Mouse (Mus musculus): ENCODE data around the gene Taf8. TPM values are rescaled to one million over a fixed set of nuclear protein-coding genes. Genes with fewer than 3 reads are reported as not detected.

Gene Taf8
- polyA plus RNA-seq, 1 experiment: 32.2 TPM

DNA sequence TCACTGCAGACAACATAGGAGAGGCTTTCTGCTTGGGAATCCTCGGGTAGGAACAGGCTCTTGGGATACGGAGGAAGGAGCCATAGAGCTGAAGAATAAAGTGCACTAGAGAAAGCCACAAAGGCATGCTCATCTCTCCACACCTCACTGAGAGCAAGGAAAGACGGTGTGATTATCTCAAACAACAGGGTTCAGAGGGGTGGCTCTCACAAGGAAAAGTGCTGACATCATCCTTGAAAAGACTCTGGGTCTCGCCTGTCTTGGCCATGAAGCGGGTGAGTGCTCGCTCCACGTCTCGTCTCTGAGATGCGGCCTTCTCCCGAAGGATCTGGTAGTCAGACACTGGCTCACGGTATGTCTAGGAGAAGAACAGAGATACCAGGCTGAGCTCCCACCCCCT lies 8.0 kb downstream of the Taf8 start:
- H3K4me1 ChIP-seq (ENCODE audit: control insufficient read depth, insufficient read depth, low read length): no peaks in the 10 kb centered on the region
- no peak overlapping the region for H3K4me3 ChIP-seq (replicated peaks; ENCODE audit: extremely low read depth, low read depth, low read length)
- no peak for DNase-seq
- WGBS: 88% methylated on average over 11 of the region's 11 CpGs
- TF ChIP-seq CTCF (IDR thresholded peaks at IDR 0.05; ENCODE audit: insufficient read depth, low read length): no peak

- DNase-seq: no peak
- no peak for TF ChIP-seq POLR2A (IDR thresholded peaks at IDR 0.05; ENCODE audit: borderline replicate concordance, extremely low read depth, low read depth, low read length)
- no peak for TF ChIP-seq CTCF (IDR thresholded peaks at IDR 0.05; ENCODE audit: insufficient read depth, low read length)
- 85% methylated on average over 6 of the region's 6 CpGs for WGBS
- H3K4me3 ChIP-seq (replicated peaks; ENCODE audit: extremely low read depth, low read depth, low read length): no peak overlapping the region
- H3K4me1 ChIP-seq (ENCODE audit: control insufficient read depth, insufficient read depth, low read length): no peaks in the 10 kb centered on the region
These were observed 8.4 kb downstream of the Taf8 start for GRCm38 (mm10) chr17:47493653-47494052.

DNA sequence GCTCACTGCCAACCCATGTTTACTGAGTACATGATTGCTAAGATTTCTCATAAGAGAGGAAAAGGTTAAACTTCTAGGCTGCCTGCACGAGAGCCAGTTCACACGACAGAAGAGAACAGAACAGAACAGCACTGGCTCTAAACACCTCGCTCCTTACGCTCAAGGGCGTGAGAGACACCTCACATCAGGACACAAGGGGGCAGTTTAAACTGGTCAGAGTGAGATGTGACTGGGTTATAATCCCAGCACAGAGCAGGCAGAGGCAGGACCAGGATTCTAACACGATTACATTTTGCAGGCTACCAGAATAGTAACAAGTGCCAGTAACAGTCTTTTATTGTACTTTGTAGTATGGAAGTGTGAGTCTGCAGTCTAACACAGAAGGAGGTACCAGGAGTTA lies 9.4 kb downstream of the Taf8 start:
- DNase-seq: no peak
- no peak overlapping the region for H3K4me3 ChIP-seq (replicated peaks; ENCODE audit: extremely low read depth, low read depth, low read length)
- 66% methylated on average over 6 of the region's 6 CpGs for WGBS
- no peak for TF ChIP-seq POLR2A (IDR thresholded peaks at IDR 0.05; ENCODE audit: borderline replicate concordance, extremely low read depth, low read depth, low read length)
- TF ChIP-seq CTCF (IDR thresholded peaks at IDR 0.05; ENCODE audit: insufficient read depth, low read length): no peak
- no peaks in the 10 kb centered on the region for H3K4me1 ChIP-seq (ENCODE audit: control insufficient read depth, insufficient read depth, low read length)

DNA sequence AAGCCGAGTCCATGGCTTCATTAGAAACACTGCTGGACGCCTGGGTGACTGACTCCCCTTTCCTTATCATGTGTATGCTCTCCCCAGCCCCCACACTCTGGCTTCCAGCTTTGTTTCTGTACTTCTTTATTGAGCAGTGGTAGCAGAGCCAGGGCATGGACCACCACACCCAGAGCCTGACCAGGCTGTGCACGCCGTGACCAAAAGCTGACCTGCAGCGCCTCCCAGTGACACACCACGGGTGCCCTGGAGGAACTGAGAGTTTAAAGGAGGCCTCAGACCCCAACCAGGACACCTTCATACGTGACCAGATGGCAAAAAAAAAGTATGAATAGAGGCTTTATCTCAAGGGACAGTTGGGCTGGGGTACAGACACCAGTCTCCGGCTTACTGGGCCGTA lies 11.3 kb downstream of the Taf8 start:
- Histone ChIP-seq H3K4me3 (replicated peaks; ENCODE audit: extremely low read depth, low read depth, low read length) (no peak overlapping the region), H3K4me1 (ENCODE audit: control insufficient read depth, insufficient read depth, low read length) (no peaks in the 10 kb centered on the region)
- 77% methylated on average over 9 of the region's 9 CpGs for WGBS
- DNase-seq: no peak
- TF ChIP-seq POLR2A (IDR thresholded peaks at IDR 0.05; ENCODE audit: borderline replicate concordance, extremely low read depth, low read depth, low read length) (no peak), CTCF (IDR thresholded peaks at IDR 0.05; ENCODE audit: insufficient read depth, low read length) (0 out of 2 replicates have a peak, but pooled peaks have one; percentile 17)

DNA sequence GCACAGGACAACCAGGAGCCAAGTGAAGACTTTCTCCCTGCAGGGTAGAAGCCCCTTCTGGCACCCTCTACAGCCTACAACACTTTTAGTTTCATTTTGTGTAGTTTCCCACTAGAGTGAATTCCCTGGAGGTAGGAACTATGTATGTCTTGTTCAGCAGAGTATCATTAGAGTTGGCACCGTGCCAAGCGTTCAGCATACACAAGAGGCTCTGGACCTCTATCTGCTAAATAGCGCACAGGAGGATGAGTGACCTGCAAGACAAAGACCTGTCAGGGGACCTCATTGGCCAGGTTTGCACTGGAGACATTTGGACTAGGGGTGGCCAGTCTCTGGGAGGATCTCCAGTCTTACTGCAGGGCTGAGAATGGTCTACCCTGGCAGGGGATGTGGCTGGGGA lies 16.3 kb downstream of the Taf8 start:
- WGBS: 55% methylated on average over 3 of the region's 3 CpGs
- no peak for DNase-seq
- H3K4me3 ChIP-seq (replicated peaks; ENCODE audit: extremely low read depth, low read depth, low read length): no peak overlapping the region
- no peak for TF ChIP-seq POLR2A (IDR thresholded peaks at IDR 0.05; ENCODE audit: borderline replicate concordance, extremely low read depth, low read depth, low read length)
- TF ChIP-seq CTCF (IDR thresholded peaks at IDR 0.05; ENCODE audit: insufficient read depth, low read length): no peak
- peaks cover 2% of the 10 kb centered on the region; the same call in 1 of the 2 replicates for H3K4me1 ChIP-seq (ENCODE audit: control insufficient read depth, insufficient read depth, low read length)

- no peak for DNase-seq
- 11% methylated on average over 3 of the region's 3 CpGs for WGBS
- peaks cover 5% of the 10 kb centered on the region; the same call in 1 of the 2 replicates for H3K4me1 ChIP-seq (ENCODE audit: control insufficient read depth, insufficient read depth, low read length)
- TF ChIP-seq POLR2A (IDR thresholded peaks at IDR 0.05; ENCODE audit: borderline replicate concordance, extremely low read depth, low read depth, low read length): no peak
- no peak for TF ChIP-seq CTCF (IDR thresholded peaks at IDR 0.05; ENCODE audit: insufficient read depth, low read length)
- no peak overlapping the region for H3K4me3 ChIP-seq (replicated peaks; ENCODE audit: extremely low read depth, low read depth, low read length)
These were observed 17.1 kb downstream of the Taf8 start for GRCm38 (mm10) chr17:47484993-47485392.

DNA sequence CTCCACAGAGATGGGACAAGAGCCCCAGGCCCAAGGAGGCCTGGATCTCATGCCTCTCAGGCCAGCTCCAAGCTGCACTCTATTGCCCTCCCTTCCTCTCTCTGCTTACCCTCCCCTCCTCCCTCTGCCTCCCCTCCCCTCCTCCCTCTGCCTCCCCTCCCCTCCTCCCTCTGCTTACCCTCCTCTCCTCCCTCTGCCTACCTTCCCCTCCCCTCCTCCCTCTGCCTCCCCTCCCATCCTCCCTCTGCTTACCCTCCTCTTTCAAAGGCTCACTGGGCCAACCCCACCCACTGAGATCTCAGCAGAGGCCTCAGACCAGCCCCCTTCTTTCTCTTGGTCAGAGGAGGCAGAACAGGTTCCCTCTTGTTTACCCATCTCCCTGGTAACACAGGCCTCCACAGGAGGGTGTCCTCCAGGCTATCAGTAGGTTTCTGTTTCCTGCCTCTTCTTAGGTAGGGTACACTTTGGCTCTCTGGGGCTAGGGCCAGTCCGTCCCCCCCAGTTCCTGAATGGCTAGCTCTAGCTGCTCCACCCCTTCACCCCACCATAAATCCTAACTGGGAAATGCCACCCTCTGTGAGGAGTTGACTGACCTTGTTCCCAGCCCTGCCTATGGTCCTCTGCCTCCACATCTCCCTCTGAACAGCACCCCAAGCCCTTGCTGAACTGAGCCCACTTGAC lies 17.7 kb downstream of the Taf8 start:
- 45% methylated on average over 1 of the region's 1 CpGs for WGBS
- peak; percentile 50 for DNase-seq
- TF ChIP-seq CTCF (IDR thresholded peaks at IDR 0.05; ENCODE audit: insufficient read depth, low read length) (no peak), POLR2A (IDR thresholded peaks at IDR 0.05; ENCODE audit: borderline replicate concordance, extremely low read depth, low read depth, low read length) (no peak)

GRCm38 (mm10) chr17:47482401-47482800 lies 19.7 kb downstream of the Taf8 start:
- H3K4me3 ChIP-seq (replicated peaks; ENCODE audit: extremely low read depth, low read depth, low read length): no peak overlapping the region
- TF ChIP-seq CTCF (IDR thresholded peaks at IDR 0.05; ENCODE audit: insufficient read depth, low read length) (peak; percentile 91), POLR2A (IDR thresholded peaks at IDR 0.05; ENCODE audit: borderline replicate concordance, extremely low read depth, low read depth, low read length) (no peak)
- peaks cover 8% of the 10 kb centered on the region; the same call in 1 of the 2 replicates for H3K4me1 ChIP-seq (ENCODE audit: control insufficient read depth, insufficient read depth, low read length)
- peak; percentile 75 for DNase-seq
- 42% methylated on average over 2 of the region's 2 CpGs for WGBS

More for the DNA sequence above, 17.7 kb downstream of the Taf8 start:
- Histone ChIP-seq H3K4me3 (replicated peaks; ENCODE audit: extremely low read depth, low read depth, low read length) (no peak overlapping the region), H3K4me1 (ENCODE audit: control insufficient read depth, insufficient read depth, low read length) (peaks cover 8% of the 10 kb centered on the region; the same call in 1 of the 2 replicates)

- WGBS: 26% methylated on average over 3 of the region's 3 CpGs
- Histone ChIP-seq H3K4me3 (replicated peaks; ENCODE audit: extremely low read depth, low read depth, low read length) (no peak overlapping the region), H3K4me1 (ENCODE audit: control insufficient read depth, insufficient read depth, low read length) (peaks cover 8% of the 10 kb centered on the region; the same call in 1 of the 2 replicates)
- no peak for DNase-seq
- TF ChIP-seq POLR2A (IDR thresholded peaks at IDR 0.05; ENCODE audit: borderline replicate concordance, extremely low read depth, low read depth, low read length) (no peak), CTCF (IDR thresholded peaks at IDR 0.05; ENCODE audit: insufficient read depth, low read length) (no peak)
These were observed 22.2 kb downstream of the Taf8 start for GRCm38 (mm10) chr17:47479887-47480286.

DNA sequence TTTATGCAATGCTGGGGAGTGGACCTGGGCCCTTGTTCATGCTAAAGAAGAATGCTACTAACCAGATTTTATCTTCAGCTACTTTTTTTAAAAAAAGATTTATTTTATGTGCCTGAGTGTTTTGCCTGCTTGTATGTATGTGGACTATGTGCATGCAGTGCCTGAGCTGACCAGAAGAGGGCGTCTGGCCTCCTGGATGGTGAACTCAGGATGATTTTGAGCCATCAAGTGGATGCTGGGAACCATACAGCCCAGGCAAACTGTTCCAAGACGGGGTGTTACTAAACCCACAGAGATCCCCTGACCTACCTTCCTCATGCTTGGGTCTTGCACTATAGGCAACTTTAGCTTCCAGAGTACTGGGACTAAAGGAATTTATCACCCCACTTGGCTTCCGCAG lies 26.4 kb downstream of the Taf8 start:
- Histone ChIP-seq H3K4me1 (ENCODE audit: control insufficient read depth, insufficient read depth, low read length) (peaks cover 5% of the 10 kb centered on the region; the same call in 1 of the 2 replicates), H3K4me3 (replicated peaks; ENCODE audit: extremely low read depth, low read depth, low read length) (no peak overlapping the region)
- WGBS: 63% methylated on average over 3 of the region's 3 CpGs
- peak; percentile 50 for TF ChIP-seq CTCF (IDR thresholded peaks at IDR 0.05; ENCODE audit: insufficient read depth, low read length)
- no peak for TF ChIP-seq POLR2A (IDR thresholded peaks at IDR 0.05; ENCODE audit: borderline replicate concordance, extremely low read depth, low read depth, low read length)
- no peak for DNase-seq
